Mouse (Mus musculus): Measurements from ENCODE around the gene Stam2.
A peak's percentile ranks its signal among the peaks of the same experiment; 100 is the strongest.

The Stam2 gene

GRCm38 (mm10) chr2:52742256-52743158, at the start of gene Stam2:
Gene Stam2, minus strand, starts transcription at chr2:52742281.
- peak; percentile 92 for DNase-seq (ENCODE audit: low read depth, low spot score)

- no peak for DNase-seq (ENCODE audit: low read depth, low spot score)
Observed at GRCm38 (mm10) chr2:52785106-52785721, 43.1 kb upstream of the Stam2 start.

- no peak for DNase-seq (ENCODE audit: low read depth, low spot score)
Observed at GRCm38 (mm10) chr2:52779987-52780386, 37.9 kb upstream of the Stam2 start.

GRCm38 (mm10) chr2:52779381-52779780, 37.3 kb upstream of the Stam2 start:
- DNase-seq (ENCODE audit: low read depth, low spot score) = no peak

- DNase-seq (ENCODE audit: low read depth, low spot score) = no peak
Observed at GRCm38 (mm10) chr2:52777839-52778238, 35.8 kb upstream of the Stam2 start.

GRCm38 (mm10) chr2:52774373-52774772, 32.3 kb upstream of the Stam2 start:
- DNase-seq (ENCODE audit: low read depth, low spot score) = no peak

- DNase-seq (ENCODE audit: low read depth, low spot score) = no peak
Observed at GRCm38 (mm10) chr2:52772774-52773393, 30.8 kb upstream of the Stam2 start.

- no peak for DNase-seq (ENCODE audit: low read depth, low spot score)
Observed at GRCm38 (mm10) chr2:52765130-52765529, 23.0 kb upstream of the Stam2 start.

- DNase-seq (ENCODE audit: low read depth, low spot score) = no peak
Observed at GRCm38 (mm10) chr2:52763891-52764290, 21.8 kb upstream of the Stam2 start.

- peak; percentile 83 for DNase-seq (ENCODE audit: low read depth, low spot score)
Observed at GRCm38 (mm10) chr2:52763040-52763736, 21.1 kb upstream of the Stam2 start.

GRCm38 (mm10) chr2:52762529-52762928, 20.4 kb upstream of the Stam2 start:
- DNase-seq (ENCODE audit: low read depth, low spot score) = no peak

- DNase-seq (ENCODE audit: low read depth, low spot score) = peak; percentile 70
Observed at GRCm38 (mm10) chr2:52758627-52759026, 16.5 kb upstream of the Stam2 start.

GRCm38 (mm10) chr2:52756691-52757090, 14.6 kb upstream of the Stam2 start:
- DNase-seq (ENCODE audit: low read depth, low spot score) = peak; percentile 64

- DNase-seq (ENCODE audit: low read depth, low spot score) = no peak
Observed at GRCm38 (mm10) chr2:52753573-52754317, 11.7 kb upstream of the Stam2 start.

GRCm38 (mm10) chr2:52744099-52744498, 2.0 kb upstream of the Stam2 start:
- DNase-seq (ENCODE audit: low read depth, low spot score) = peak; percentile 37

GRCm38 (mm10) chr2:52741681-52742255, 313 bp downstream of the Stam2 start:
- DNase-seq (ENCODE audit: low read depth, low spot score) = no peak

GRCm38 (mm10) chr2:52740596-52740995, 1.5 kb downstream of the Stam2 start:
- DNase-seq (ENCODE audit: low read depth, low spot score) = no peak

GRCm38 (mm10) chr2:52734504-52734903, 7.6 kb downstream of the Stam2 start:
- no peak for DNase-seq (ENCODE audit: low read depth, low spot score)

- DNase-seq (ENCODE audit: low read depth, low spot score) = no peak
Observed at GRCm38 (mm10) chr2:52733659-52734058, 8.4 kb downstream of the Stam2 start.

GRCm38 (mm10) chr2:52732611-52733010, 9.5 kb downstream of the Stam2 start:
- DNase-seq (ENCODE audit: low read depth, low spot score) = peak; percentile 44

GRCm38 (mm10) chr2:52732001-52732400, 10.1 kb downstream of the Stam2 start:
- peak; percentile 85 for DNase-seq (ENCODE audit: low read depth, low spot score)
